Mouse (Mus musculus) heart, embryonic 13.5 days (tissue): ENCODE data around the gene Atp4a. TPM values are rescaled to one million over a fixed set of nuclear protein-coding genes. Genes with fewer than 3 reads are reported as not detected.

ENCODE experiments used
- ATAC-seq: fragments of 200-750 bp; cut with Nextera tagmentation; 2 replicates; pipeline ENCODE4 v1.8.0; 2017; ENCODE audit warnings: moderate TSS enrichment; ENCODE audit not compliant: insufficient number of reproducible peaks, low FRiP score, low TSS enrichment; ENCODE audit errors: extremely low read depth
- H3K27ac ChIP-seq: fragments of 300-500 bp; sonication (generic); replicated peaks from 2 replicates; pipeline ENCODE4 v1.5.1; 2015; ENCODE audit warnings: moderate library complexity, mild to moderate bottlenecking, inconsistent platforms
- H3K27me3 ChIP-seq: fragments of 300-500 bp; sonication (generic); replicated peaks from 2 replicates; pipeline ENCODE4 v1.6.1; 2015; ENCODE audit warnings: mild to moderate bottlenecking, inconsistent platforms
- H3K36me3 ChIP-seq: fragments of 300-500 bp; sonication (generic); 2 replicates; pipeline ENCODE4 v1.6.1; 2015; ENCODE audit warnings: mild to moderate bottlenecking, inconsistent platforms
- H3K4me1 ChIP-seq: fragments of 300-500 bp; sonication (generic); 2 replicates; pipeline ENCODE4 v1.6.1; 2015; ENCODE audit warnings: inconsistent platforms
- H3K4me2 ChIP-seq: fragments of 300-500 bp; sonication (generic); 2 replicates; pipeline ENCODE4 v1.6.1; 2015; ENCODE audit warnings: inconsistent platforms, mild to moderate bottlenecking, moderate library complexity
- H3K4me3 ChIP-seq: fragments of 300-500 bp; sonication (generic); 2 replicates; pipeline ENCODE4 v1.5.1; 2015; ENCODE audit warnings: moderate library complexity, mild to moderate bottlenecking, inconsistent platforms
- H3K9ac ChIP-seq: fragments of 300-500 bp; sonication (generic); 2 replicates; pipeline ENCODE4 v1.6.1; 2015; ENCODE audit warnings: inconsistent platforms, mild to moderate bottlenecking, moderate library complexity
- H3K9me3 ChIP-seq: fragments of 300-500 bp; sonication (generic); 2 replicates; pipeline ENCODE4 v1.6.1; 2016; ENCODE audit warnings: inconsistent platforms
- WGBS: fragments of 180-500 bp; shearing (Covaris S2); methylation state at CpG from one replicate; pipeline ENCODE4 v1.1.7; 2015; ENCODE audit warnings: mixed read lengths; 5-methylcytosine and 5-hydroxymethylcytosine counted together
- polyA plus RNA-seq: library from polyadenylated mRNA; unstranded; fragments of >200 nt; fragmentation: Nextera tagmentation; extraction: Ambion mirVana; gene quantifications from 2 replicates; pipeline ENCODE4 v1.2.1, GENCODE M21; 2015

The Atp4a gene
- 0.46 and 1.0 TPM in 2 replicates for polyA plus RNA-seq

GRCm38 (mm10) chr7:30711942-30712341 lies at the start of gene Atp4a:
Gene Atp4a (plus strand): TSS chr7:30712209.
- H3K9ac ChIP-seq: no peak within 1 kb of the TSS
- 68% methylated on average over 3 of the region's 3 CpGs for WGBS
- ATAC-seq: no peak
- no peak within 1 kb of the TSS for H3K4me3 ChIP-seq
- H3K4me2 ChIP-seq: no peak within 1 kb of the TSS
- no peaks in the 10 kb centered on the region for H3K9me3 ChIP-seq
- no peak within 1 kb of the TSS for H3K27ac ChIP-seq
- H3K27me3 ChIP-seq: peaks cover 45% of the 10 kb centered on the region
- peaks cover 11% of the 10 kb centered on the region for H3K4me1 ChIP-seq
- no peaks in the 10 kb centered on the region for H3K36me3 ChIP-seq

- peaks cover 31% of the 10 kb centered on the region for H3K36me3 ChIP-seq
- peak within 1 kb of the TSS; percentile 38 for H3K27ac ChIP-seq
Measured at GRCm38 (mm10) chr7:30664529-30665200, 47.3 kb upstream of the Atp4a start, which contains the start of gene Haus5. Gene Haus5 (minus strand): TSS chr7:30664994.

GRCm38 (mm10) chr7:30665321-30665720 lies 46.7 kb upstream of the Atp4a start:
- H3K9ac ChIP-seq: peak overlapping the region; percentile 94
- H3K4me1 ChIP-seq: peaks cover 13% of the 10 kb centered on the region
- H3K27ac ChIP-seq: peak overlapping the region; percentile 38
- ATAC-seq: no peak; the same call in 1 of the 2 replicates
- peaks cover 24% of the 10 kb centered on the region for H3K36me3 ChIP-seq
- H3K9me3 ChIP-seq: no peaks in the 10 kb centered on the region
- H3K27me3 ChIP-seq: peaks cover 7% of the 10 kb centered on the region
- 3% methylated on average over 11 of the region's 11 CpGs for WGBS
- peak overlapping the region; percentile 83 for H3K4me3 ChIP-seq
- H3K4me2 ChIP-seq: peak overlapping the region; percentile 92

More at GRCm38 (mm10) chr7:30664529-30665200, 47.3 kb upstream of the Atp4a start, which contains the start of gene Haus5:
- peak; percentile 86 for ATAC-seq
- H3K4me3 ChIP-seq: peak within 1 kb of the TSS; percentile 83
- peak within 1 kb of the TSS; percentile 94 for H3K9ac ChIP-seq
- WGBS: under 1% methylated on average over 34 of the region's 34 CpGs
- H3K4me2 ChIP-seq: peak within 1 kb of the TSS; percentile 92
- H3K27me3 ChIP-seq: peaks cover 7% of the 10 kb centered on the region
- H3K9me3 ChIP-seq: no peaks in the 10 kb centered on the region
- H3K4me1 ChIP-seq: peaks cover 13% of the 10 kb centered on the region

- H3K9me3 ChIP-seq: no peaks in the 10 kb centered on the region
- no peak for ATAC-seq
- no peak overlapping the region for H3K9ac ChIP-seq
- WGBS: 30% methylated on average over 3 of the region's 3 CpGs
- peaks cover 9% of the 10 kb centered on the region for H3K4me1 ChIP-seq
- H3K27ac ChIP-seq: no peak overlapping the region
- no peaks in the 10 kb centered on the region for H3K36me3 ChIP-seq
- no peak overlapping the region for H3K4me3 ChIP-seq
- H3K4me2 ChIP-seq: no peak overlapping the region
- peaks cover 9% of the 10 kb centered on the region for H3K27me3 ChIP-seq
Measured at GRCm38 (mm10) chr7:30669229-30669628, 42.8 kb upstream of the Atp4a start.

GRCm38 (mm10) chr7:30671480-30671879 lies 40.5 kb upstream of the Atp4a start, which contains the start of gene Pmis2:
Gene Pmis2 (minus strand): TSS chr7:30671605.
- Histone ChIP-seq H3K27me3 (peaks cover 9% of the 10 kb centered on the region), H3K4me3 (no peak within 1 kb of the TSS), H3K9me3 (no peaks in the 10 kb centered on the region), H3K4me2 (no peak within 1 kb of the TSS), H3K4me1 (no peaks in the 10 kb centered on the region), H3K36me3 (no peaks in the 10 kb centered on the region), H3K9ac (no peak within 1 kb of the TSS), H3K27ac (no peak within 1 kb of the TSS)
- WGBS: 61% methylated on average over 9 of the region's 9 CpGs
- no peak for ATAC-seq

GRCm38 (mm10) chr7:30678263-30678975 lies 33.6 kb upstream of the Atp4a start:
- no peak for ATAC-seq
- Histone ChIP-seq H3K36me3 (no peaks in the 10 kb centered on the region), H3K4me2 (no peak overlapping the region), H3K9ac (no peak overlapping the region), H3K27ac (no peak overlapping the region), H3K9me3 (peaks cover 2% of the 10 kb centered on the region; the same call in 1 of the 2 replicates), H3K27me3 (0 out of 2 replicates have a peak, but pooled peaks cover 3% of the 10 kb centered on the region), H3K4me1 (no peaks in the 10 kb centered on the region), H3K4me3 (no peak overlapping the region)
- 50% methylated on average over 5 of the region's 5 CpGs for WGBS

- WGBS: 35% methylated on average over 5 of the region's 5 CpGs
- no peak overlapping the region for H3K9ac ChIP-seq
- H3K9me3 ChIP-seq: peaks cover 2% of the 10 kb centered on the region; the same call in 1 of the 2 replicates
- peaks cover 6% of the 10 kb centered on the region; the same call in 1 of the 2 replicates for H3K27me3 ChIP-seq
- no peaks in the 10 kb centered on the region for H3K4me1 ChIP-seq
- no peak overlapping the region for H3K27ac ChIP-seq
- no peak overlapping the region for H3K4me2 ChIP-seq
- no peak overlapping the region for H3K4me3 ChIP-seq
- no peaks in the 10 kb centered on the region for H3K36me3 ChIP-seq
- ATAC-seq: no peak
Measured at GRCm38 (mm10) chr7:30681897-30682296, 30.1 kb upstream of the Atp4a start.

- no peak for ATAC-seq
- 55% methylated on average over 2 of the region's 2 CpGs for WGBS
- H3K9ac ChIP-seq: no peak overlapping the region
- H3K27me3 ChIP-seq: peaks cover 14% of the 10 kb centered on the region; the same call in 1 of the 2 replicates
- no peaks in the 10 kb centered on the region for H3K4me1 ChIP-seq
- no peaks in the 10 kb centered on the region for H3K9me3 ChIP-seq
- H3K27ac ChIP-seq: no peak overlapping the region
- H3K36me3 ChIP-seq: no peaks in the 10 kb centered on the region
- no peak overlapping the region for H3K4me2 ChIP-seq
- no peak overlapping the region for H3K4me3 ChIP-seq
Measured at GRCm38 (mm10) chr7:30683425-30683824, 28.6 kb upstream of the Atp4a start.

GRCm38 (mm10) chr7:30688325-30688724 lies 23.7 kb upstream of the Atp4a start:
- WGBS: 70% methylated on average over 6 of the region's 6 CpGs
- ATAC-seq: no peak

GRCm38 (mm10) chr7:30698101-30698500 lies 13.9 kb upstream of the Atp4a start:
- no peak for ATAC-seq
- Histone ChIP-seq H3K4me3 (no peak overlapping the region), H3K4me1 (peaks cover 17% of the 10 kb centered on the region), H3K4me2 (no peak overlapping the region), H3K9ac (no peak overlapping the region), H3K36me3 (no peaks in the 10 kb centered on the region), H3K27ac (no peak overlapping the region), H3K27me3 (no peaks in the 10 kb centered on the region), H3K9me3 (no peaks in the 10 kb centered on the region)
- WGBS: 61% methylated on average over 5 of the region's 5 CpGs

More at GRCm38 (mm10) chr7:30688325-30688724, 23.7 kb upstream of the Atp4a start:
- Histone ChIP-seq H3K4me1 (no peaks in the 10 kb centered on the region), H3K9me3 (no peaks in the 10 kb centered on the region), H3K4me2 (no peak overlapping the region), H3K9ac (no peak overlapping the region), H3K27me3 (peaks cover 14% of the 10 kb centered on the region; the same call in 1 of the 2 replicates), H3K27ac (no peak overlapping the region), H3K36me3 (no peaks in the 10 kb centered on the region), H3K4me3 (no peak overlapping the region)

- Histone ChIP-seq H3K4me3 (no peak within 1 kb of the TSS), H3K27me3 (no peaks in the 10 kb centered on the region), H3K9me3 (no peaks in the 10 kb centered on the region), H3K36me3 (no peaks in the 10 kb centered on the region), H3K27ac (no peak within 1 kb of the TSS), H3K9ac (no peak within 1 kb of the TSS), H3K4me2 (no peak within 1 kb of the TSS), H3K4me1 (peaks cover 17% of the 10 kb centered on the region)
- no peak for ATAC-seq
- WGBS: 38% methylated on average over 9 of the region's 9 CpGs
Measured at GRCm38 (mm10) chr7:30698589-30698988, 13.4 kb upstream of the Atp4a start, which contains the start of gene 2200002J24Rik. Gene 2200002J24Rik (plus strand): TSS chr7:30698926.
